Mouse (Mus musculus) forebrain, embryonic 15.5 days (tissue): Measurements from ENCODE around the gene Arpp21. TPM values are rescaled to one million over a fixed set of nuclear protein-coding genes. Genes with fewer than 3 reads are reported as not detected.

Experiments
- ATAC-seq: fragments of 200-750 bp; cut with Nextera tagmentation; replicated peaks from 2 replicates; pipeline ENCODE4 v1.8.0; 2017; ENCODE audit warnings: mild to moderate bottlenecking, moderate TSS enrichment, moderate library complexity
- H3K27ac ChIP-seq: fragments of 300-500 bp; sonication (generic); replicated peaks from 2 replicates; pipeline ENCODE4 v1.5.1; 2015; ENCODE audit warnings: mild to moderate bottlenecking, inconsistent platforms
- H3K27me3 ChIP-seq: fragments of 300-500 bp; sonication (generic); 2 replicates; pipeline ENCODE4 v1.6.1; 2015; ENCODE audit warnings: inconsistent platforms
- H3K36me3 ChIP-seq: fragments of 300-500 bp; sonication (generic); 2 replicates; pipeline ENCODE4 v1.6.1; 2015; ENCODE audit warnings: mild to moderate bottlenecking, inconsistent platforms
- H3K4me1 ChIP-seq: fragments of 300-500 bp; sonication (generic); 2 replicates; pipeline ENCODE4 v1.6.1; 2015; ENCODE audit warnings: inconsistent platforms
- H3K4me2 ChIP-seq: fragments of 300-500 bp; sonication (generic); replicated peaks from 2 replicates; pipeline ENCODE4 v1.6.1; 2015; ENCODE audit warnings: mild to moderate bottlenecking, inconsistent platforms
- H3K4me3 ChIP-seq: fragments of 300-500 bp; sonication (generic); 2 replicates; pipeline ENCODE4 v1.5.1; 2015; ENCODE audit warnings: mild to moderate bottlenecking, inconsistent platforms
- H3K9ac ChIP-seq: fragments of 300-500 bp; sonication (generic); replicated peaks from 2 replicates; pipeline ENCODE4 v1.6.1; 2015; ENCODE audit warnings: mild to moderate bottlenecking, inconsistent platforms
- H3K9me3 ChIP-seq: fragments of 300-500 bp; sonication (generic); 2 replicates; pipeline ENCODE4 v1.6.1; 2016; ENCODE audit warnings: inconsistent platforms
- WGBS: fragments of 180-500 bp; shearing (Covaris S2); methylation state at CpG from one replicate; pipeline ENCODE4 v1.1.7; 2015; ENCODE audit warnings: mixed read lengths; 5-methylcytosine and 5-hydroxymethylcytosine counted together
- microRNA-seq: library from miRNA; unstranded; fragments of <30 nt; microRNA quantifications from one replicate; pipeline ENCODE4, GENCODE M21; 2016
- polyA plus RNA-seq: library from polyadenylated mRNA; unstranded; fragments of >200 nt; fragmentation: Nextera tagmentation; extraction: Ambion mirVana; gene quantifications from 2 replicates; pipeline ENCODE4 v1.2.1, GENCODE M21; 2015

The Arpp21 gene
- polyA plus RNA-seq, 1 experiment from 2014 or later: 76.3 TPM

DNA sequence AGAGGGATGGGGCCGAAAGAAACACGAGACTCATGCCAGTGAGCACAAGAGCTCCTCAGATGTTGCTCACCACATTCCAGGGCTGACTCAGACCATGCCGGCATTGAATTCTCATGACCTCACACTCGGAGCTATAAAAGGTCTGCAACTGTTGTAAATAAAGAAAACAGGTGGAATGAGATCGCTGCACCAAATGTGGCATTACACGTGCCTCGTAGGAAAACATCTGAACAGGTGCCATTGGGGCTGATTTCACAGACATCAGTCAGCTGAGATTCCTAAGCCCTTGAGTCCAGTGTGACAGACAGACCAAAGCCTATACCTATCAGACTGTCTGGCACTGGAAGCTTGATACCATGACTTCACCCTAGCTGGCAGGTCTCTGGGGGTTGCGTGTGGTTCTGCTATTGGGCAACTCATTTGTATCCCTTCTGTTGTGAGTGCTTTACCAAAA is 212.1 kb downstream of the Arpp21 start:
- Histone ChIP-seq H3K27ac (no peak overlapping the region), H3K4me1 (no peaks in the 10 kb centered on the region), H3K27me3 (no peaks in the 10 kb centered on the region), H3K4me3 (no peak overlapping the region), H3K9me3 (no peaks in the 10 kb centered on the region), H3K36me3 (no peaks in the 10 kb centered on the region), H3K9ac (no peak overlapping the region), H3K4me2 (no peak overlapping the region)
- WGBS: 77% methylated on average over 8 of the region's 8 CpGs
- ATAC-seq: no peak

- no peak overlapping the region for H3K9ac ChIP-seq
- no peak overlapping the region for H3K27ac ChIP-seq
- no peaks in the 10 kb centered on the region for H3K9me3 ChIP-seq
- no peak overlapping the region for H3K4me2 ChIP-seq
- ATAC-seq: no peak
- 87% methylated on average over 5 of the region's 5 CpGs for WGBS
- H3K4me3 ChIP-seq: no peak overlapping the region
- H3K36me3 ChIP-seq: no peaks in the 10 kb centered on the region
- H3K27me3 ChIP-seq: no peaks in the 10 kb centered on the region
- no peaks in the 10 kb centered on the region for H3K4me1 ChIP-seq
Measured at GRCm38 (mm10) chr9:112023111-112023510, 212.6 kb downstream of the Arpp21 start.

Small RNAs within 50 kb of the gene (microRNA-seq; reads per million reads assigned to microRNA genes)
- 1,189 reads per million, percentile 80 among the genes with 10 or more reads in this experiment for gene Mir128-2
